Mouse (Mus musculus): ENCODE results near the gene Slc9a3. TPM values are rescaled to one million over a fixed set of nuclear protein-coding genes. Genes with fewer than 3 reads are reported as not detected.

The Slc9a3 gene
- total RNA-seq, 4 experiments from 2014 or later: 0.47 to 1.4 (median 0.56) TPM

DNA sequence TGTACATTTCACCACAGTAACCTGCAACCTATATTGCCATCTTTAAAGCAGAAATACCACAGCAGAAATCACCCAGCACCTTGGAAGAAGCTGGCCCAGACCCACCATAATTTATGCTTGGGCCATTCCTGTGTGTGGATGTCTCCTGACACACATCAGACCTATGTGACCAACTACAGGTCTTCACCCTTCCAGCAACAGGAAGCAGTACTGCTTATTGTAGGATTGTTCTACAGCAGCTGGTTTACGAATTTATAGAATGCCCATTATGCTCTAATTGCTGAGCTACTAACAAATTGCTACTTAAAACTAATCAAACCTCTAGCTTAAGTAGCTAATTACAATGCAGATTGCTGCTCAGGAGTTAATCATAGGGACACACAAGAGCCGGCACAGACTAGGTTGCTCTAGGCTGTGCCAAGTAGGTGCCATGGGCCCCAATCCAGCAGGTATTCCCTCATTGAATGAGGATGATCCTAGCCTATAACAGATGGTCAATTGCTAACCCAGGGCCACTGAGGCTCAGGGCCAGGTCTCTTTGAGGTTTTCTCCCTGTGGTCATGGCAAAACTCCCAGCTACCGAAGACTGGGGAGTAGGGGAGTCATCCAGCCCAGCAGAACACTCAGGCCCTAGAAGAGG is 24.8 kb downstream of the Slc9a3 start:
- DNase-seq (ENCODE audit: low spot score): no peak

DNA sequence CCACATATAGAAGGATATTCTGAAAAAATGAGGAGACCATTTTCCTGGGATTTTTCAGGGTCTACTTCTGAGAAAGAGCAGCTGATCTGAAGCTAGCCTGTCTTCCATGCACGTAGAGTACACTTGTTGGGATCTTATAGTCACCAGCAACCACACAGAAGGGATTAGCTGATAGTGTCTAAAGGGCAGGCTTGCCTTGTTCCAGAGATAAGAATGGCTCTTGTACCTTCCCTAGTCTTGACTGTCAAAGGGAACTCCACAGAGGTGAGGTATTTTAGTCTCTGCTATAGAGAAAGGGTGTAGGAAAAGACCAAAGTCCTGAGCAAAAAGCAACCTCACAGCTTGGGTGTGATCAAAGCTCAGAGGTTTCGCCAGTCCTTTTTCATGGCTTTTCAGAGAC is 26.1 kb downstream of the Slc9a3 start:
- DNase-seq (ENCODE audit: low spot score): no peak

DNA sequence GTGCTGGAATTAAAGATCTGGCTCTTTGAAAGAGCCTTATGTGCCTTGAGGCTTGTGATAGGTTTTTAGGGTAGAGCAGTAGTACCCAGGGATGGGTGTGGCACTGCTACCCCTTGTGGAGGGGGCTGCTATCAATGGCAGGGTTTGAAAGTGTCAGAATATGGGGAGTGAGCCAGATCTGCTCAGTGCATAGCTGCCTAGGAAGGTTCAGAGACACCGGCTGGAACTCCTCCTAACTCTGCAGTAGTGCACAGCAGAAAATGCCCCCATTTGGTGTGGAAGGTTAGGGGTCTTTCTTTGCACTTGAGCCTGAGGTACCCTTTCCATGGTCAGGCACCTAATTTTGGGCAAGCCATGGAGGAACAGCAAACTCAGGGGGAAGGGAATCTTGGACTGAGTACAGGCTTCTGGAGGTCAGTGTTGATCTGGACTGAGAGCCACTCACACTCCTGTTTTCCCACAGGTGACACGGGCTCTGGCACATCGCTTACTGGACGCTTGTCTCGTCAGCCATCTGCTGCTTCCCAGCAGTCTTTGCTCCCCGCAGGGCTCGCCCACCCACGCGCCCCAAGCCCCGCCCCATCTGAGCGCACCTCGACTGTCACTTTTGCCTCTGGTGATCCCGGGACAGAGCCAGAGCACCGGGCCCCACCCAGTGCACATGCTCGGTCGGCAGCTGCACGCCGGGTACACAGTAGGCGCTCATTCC is 45.2 kb downstream of the Slc9a3 start:
- peak; percentile 26 for DNase-seq (ENCODE audit: low spot score)

DNA sequence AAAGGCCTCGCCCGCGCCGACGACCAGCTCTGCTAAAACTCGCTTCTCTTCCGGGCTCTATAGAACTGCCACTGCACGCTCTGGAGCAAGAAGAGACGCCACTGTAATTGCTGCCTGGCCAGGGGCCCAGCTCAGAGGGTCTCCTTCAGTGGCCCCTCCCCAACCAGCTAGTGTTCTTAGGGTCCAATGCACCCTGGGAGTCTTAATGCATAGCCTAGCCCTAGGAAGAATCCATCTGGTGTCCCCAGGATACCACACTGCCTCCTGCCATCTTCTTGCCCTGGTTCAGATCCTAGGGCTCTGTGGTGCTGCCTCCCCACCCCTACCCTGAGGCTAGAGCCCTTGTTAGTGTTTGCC is 45.8 kb downstream of the Slc9a3 start:
- no peak for DNase-seq (ENCODE audit: low spot score)

DNA sequence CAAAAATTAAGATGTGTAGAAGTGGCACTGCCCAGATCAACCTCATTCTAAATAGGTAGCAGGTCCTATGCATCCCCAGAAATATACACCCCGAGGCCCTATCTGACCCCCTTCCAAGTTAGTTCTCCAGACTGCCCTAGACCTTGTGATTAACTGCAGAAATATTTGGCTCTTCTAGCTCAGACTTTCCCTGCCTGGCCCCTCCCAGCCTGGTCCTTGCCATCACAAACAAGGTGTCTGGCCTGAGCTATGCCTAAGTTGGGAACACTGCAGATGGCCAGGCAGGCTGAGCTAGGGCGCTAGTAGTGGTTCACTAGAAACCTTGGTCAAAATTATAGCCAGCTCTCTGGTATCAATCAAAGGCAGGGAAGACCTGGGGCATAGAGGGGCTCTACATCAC is 46.2 kb downstream of the Slc9a3 start:
- DNase-seq (ENCODE audit: low spot score): peak; percentile 35

GRCm38 (mm10) chr13:74169446-74170164 is 48.3 kb downstream of the Slc9a3 start:
- DNase-seq (ENCODE audit: low spot score): no peak

GRCm38 (mm10) chr13:74172036-74172435 is 50.8 kb downstream of the Slc9a3 start:
- no peak for DNase-seq (ENCODE audit: low spot score)

DNA sequence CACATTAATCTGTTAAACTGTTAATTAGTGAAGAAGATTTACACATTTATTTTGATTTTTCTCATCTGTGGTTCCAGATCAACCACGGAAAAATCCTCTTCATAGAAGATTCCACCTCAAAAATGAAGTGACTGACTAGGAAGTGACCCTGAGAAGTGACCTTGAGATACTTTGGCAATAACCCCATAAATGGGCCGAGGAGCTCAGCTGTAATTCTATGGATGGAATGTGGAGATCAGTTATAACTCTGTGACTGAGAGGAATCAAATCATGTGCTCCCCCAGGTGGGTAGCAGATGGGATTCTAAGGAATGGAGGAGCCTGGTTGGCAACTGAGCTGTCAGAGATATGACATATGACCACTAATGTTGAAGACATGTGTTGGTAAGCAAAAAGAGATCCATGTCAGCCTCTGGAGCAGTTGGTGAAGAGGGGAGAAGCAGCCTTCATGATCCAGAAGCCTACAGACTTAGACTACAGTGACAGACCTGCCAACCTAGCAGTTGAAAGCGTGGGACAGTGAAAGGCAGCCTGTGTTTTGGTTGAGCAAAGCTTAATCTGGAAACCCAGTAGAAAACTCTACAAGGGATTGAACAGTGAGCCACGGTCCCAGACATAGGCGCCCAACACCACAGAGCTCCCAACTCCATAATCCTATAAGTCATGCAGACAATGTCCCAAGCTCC is 61.9 kb downstream of the Slc9a3 start:
- no peak for DNase-seq (ENCODE audit: low spot score)

GRCm38 (mm10) chr13:74192613-74193012 is 71.4 kb downstream of the Slc9a3 start:
- no peak for DNase-seq (ENCODE audit: low spot score)

DNA sequence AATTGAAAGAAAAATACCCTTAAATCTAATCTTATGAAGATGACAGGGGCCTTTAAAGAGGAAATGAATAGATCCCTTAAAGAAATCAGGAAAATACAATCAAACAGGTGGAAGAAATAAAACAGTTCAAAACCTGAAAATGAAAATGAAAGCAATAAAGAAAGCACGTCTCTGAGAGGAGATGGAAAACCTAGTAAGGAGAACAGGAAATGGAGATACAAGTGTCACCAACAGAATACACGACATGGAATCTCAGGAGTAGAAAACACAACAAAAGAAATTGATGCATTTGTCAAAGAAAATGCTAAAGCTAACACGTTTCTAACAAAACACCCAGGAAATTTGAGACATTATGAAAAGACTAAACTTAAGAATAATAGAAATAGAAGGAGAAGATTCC is 75.2 kb downstream of the Slc9a3 start:
- DNase-seq (ENCODE audit: low spot score): no peak

DNA sequence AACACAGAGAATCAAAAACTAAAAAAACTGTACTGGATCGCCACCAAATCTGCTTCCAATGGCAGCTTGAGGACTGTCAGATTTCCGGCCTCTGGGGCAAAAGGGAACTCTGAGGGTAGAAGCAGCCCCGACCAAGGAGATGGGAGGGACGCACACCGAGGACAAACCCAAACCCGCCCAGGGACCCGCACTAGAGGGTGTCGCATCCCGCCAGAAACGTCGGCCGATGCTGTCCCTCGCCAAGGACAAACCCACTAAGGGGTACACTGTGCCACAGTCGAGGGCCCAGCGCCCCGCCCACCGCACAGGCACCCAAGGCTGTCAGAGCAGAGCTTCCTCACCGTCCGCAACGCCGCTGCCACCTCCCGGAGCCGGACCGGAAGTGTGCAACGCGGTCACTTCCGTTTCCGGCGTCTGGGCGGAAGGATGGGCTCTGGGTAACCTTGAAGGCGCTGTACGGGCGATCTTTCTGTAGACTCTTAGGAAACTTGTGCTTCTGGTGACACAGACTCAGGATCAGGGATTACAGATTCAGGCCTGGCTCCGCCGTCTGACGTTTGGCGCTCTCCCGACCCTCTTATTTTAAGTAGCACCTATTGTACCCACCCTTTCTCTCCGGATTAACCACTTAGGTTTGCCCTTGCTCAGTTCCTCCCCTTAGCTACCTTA is 87.2 kb downstream of the Slc9a3 start, which contains the start of gene Exoc3:
Gene Exoc3, minus strand, starts transcription at position 416 of the 669 bp plus-strand sequence.
- peak; percentile 90 for DNase-seq (ENCODE audit: low spot score)

GRCm38 (mm10) chr13:74208986-74209345 is 87.7 kb downstream of the Slc9a3 start:
- DNase-seq (ENCODE audit: low spot score): no peak

DNA sequence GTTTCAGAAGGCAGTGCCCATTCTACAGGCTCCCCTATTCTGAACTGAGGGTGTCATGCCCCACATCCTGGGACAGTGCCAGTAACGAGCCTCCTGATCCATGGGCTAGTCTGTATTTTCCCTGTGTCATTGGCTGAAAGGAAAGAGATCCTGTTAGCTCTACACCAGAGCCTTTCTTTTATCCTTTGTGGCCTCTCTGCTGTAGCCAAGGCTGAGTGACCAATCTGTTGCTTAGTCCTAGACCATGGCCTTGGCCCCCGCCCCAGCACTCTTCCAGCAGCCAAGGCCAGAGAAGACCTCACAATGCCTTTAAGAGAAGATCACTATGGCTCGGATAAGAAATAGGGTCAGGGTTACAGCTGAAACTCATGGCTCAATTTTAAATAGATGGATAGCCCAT is 97.2 kb downstream of the Slc9a3 start:
- no peak for DNase-seq (ENCODE audit: low spot score)

Other genes starting within 250 kb of the Slc9a3 start
- under 1 TPM; 0.16 to 0.89 (median 0.20) TPM for gene Trip13, start 183.7 kb upstream of the Slc9a3 start, total RNA-seq (2022)
- 10 to 100 TPM; 16.8 to 22.5 (median 20.7) TPM for gene Brd9, start 183.6 kb upstream of the Slc9a3 start, total RNA-seq (2022)
- gene Zdhhc11, start 157.6 kb upstream of the Slc9a3 start, total RNA-seq (2022): not detected
- 10 to 100 TPM; 13.9 to 19.6 (median 14.7) TPM for gene Tppp, start 112.0 kb upstream of the Slc9a3 start, total RNA-seq (2022)
- 1 to 10 TPM in 2 of 4 experiments, under 1 TPM in 2; 0.44 to 2.6 (median 1.1) TPM for gene Cep72, start 59.2 kb upstream of the Slc9a3 start, total RNA-seq (2022)
- gene Exoc3, start 87.3 kb downstream of the Slc9a3 start, total RNA-seq (2022): 10 to 100 TPM; 45.2 to 52.7 (median 51.4) TPM
- gene Ahrr, start 170.9 kb downstream of the Slc9a3 start, total RNA-seq (2022): 1 to 10 TPM in 2 of 4 experiments, under 1 TPM in 2; 0.82 to 2.5 (median 1.4) TPM
- 10 to 100 TPM; 42.0 to 52.1 (median 42.9) TPM for gene Pdcd6, start 196.1 kb downstream of the Slc9a3 start, total RNA-seq (2022)
- 1,000 to 10,000 TPM; 1,332 to 1,570 (median 1,418) TPM for gene Sdha, start 228.8 kb downstream of the Slc9a3 start, total RNA-seq (2022)
- gene Ccdc127, start 228.9 kb downstream of the Slc9a3 start, total RNA-seq (2022): 10 to 100 TPM; 45.4 to 51.8 (median 48.5) TPM
- gene Lrrc14b, start 242.5 kb downstream of the Slc9a3 start, total RNA-seq (2022): 10 to 100 TPM; 82.4 to 97.3 (median 86.2) TPM